Mouse (Mus musculus) B cell, adult 67 days (primary cell): ENCODE measurements around the gene Drg2. TPM values are rescaled to one million over a fixed set of nuclear protein-coding genes. Genes with fewer than 3 reads are reported as not detected.

Experiments used
- total RNA-seq, 2 experiments: library from RNA; stranded (reverse); gene quantifications; 4 replicates each; pipeline ENCODE4 v1.2.4; 2023

The Drg2 gene
- 10 to 100 TPM; 66.7 to 73.7 TPM for total RNA-seq

DNA sequence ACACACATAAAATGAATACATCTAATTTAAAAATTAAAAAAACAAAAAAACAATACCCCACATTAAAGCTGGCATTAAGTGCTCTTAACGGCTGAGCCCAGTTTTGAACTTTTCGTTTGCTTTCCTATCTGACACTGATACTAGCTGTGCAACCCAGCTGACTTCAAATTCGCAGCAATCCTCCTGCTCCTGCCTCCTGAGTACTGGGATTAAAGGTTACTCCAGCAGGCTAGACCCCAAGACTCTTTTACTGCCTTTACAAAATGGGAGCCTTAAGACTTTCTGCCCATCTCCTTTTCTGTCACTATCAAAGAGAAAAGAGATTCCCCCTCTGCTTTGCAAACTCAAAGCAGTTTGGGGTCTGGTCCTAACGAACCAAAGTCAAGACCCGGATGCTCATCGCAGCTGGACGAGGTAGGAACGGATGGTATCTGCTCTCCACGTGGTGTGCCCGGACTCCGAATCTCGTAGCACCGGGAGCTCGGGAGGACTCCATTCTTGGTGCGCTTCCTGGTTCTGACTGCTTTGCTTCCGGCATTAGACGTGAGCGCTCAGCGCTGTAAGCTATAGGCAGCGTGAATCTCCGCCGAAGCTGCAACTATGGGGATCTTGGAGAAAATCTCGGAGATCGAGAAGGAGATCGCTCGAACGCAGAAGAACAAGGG is at the start of gene Drg2:
TSS of gene Drg2 (plus strand) at position 512 of the 665 bp plus-strand sequence.

GRCm38 (mm10) chr11:60416963-60417716 is 37.3 kb upstream of the Drg2 start, which contains the start of gene Gid4:
Gene Gid4, plus strand, starts transcription at chr11:60417145.

DNA sequence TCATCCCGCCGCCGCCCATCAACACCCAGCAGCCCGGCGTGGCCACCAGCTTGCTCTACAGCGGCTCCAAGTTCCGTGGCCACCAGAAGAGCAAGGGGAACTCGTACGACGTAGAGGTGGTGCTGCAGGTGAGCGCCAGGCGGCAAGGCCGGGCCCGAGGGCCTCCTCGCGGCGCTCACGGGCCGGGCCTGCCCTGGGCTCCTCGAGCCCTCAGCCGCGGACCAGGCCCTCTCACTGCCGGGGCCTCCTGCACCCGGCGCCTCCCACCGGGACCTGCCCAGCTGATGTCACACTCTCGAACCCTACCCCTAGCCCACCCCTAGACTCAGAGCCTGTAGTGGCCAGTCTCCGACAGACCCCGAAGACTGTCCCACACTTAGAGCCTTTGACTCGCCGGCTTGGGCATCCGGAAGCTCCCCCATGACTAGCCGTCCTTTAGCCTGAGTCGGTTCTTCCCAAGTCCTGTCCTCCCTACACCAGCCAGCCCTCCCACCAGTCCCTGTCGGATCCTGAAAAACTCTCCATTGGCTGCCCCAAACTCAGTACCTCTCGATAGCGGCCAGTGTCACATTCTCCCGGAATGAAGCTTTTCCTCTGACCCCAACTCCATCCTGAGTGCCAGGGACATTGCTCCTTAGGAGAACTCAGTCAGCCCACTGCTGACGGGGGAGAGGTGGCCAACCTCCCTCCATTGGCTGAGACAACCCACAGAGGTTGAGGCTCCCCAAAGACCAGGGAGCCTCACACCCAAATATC is 36.5 kb upstream of the Drg2 start, which contains the start of gene Atpaf2:
TSS of gene Atpaf2 (minus strand) at position 741 of the 756 bp plus-strand sequence.

GRCm38 (mm10) chr11:60469039-60469438 is 14.6 kb downstream of the Drg2 start, which contains the start of gene Myo15:
Gene Myo15, plus strand, starts transcription at chr11:60469339.

Other genes starting within 250 kb of the Drg2 start
- 100 to 1,000 TPM; 123 to 125 TPM for gene Srebf1, start 232.0 kb upstream of the Drg2 start, total RNA-seq
- 10 to 100 TPM; 30.2 to 37.3 TPM for gene Tom1l2, start 101.7 kb upstream of the Drg2 start, total RNA-seq
- 1 to 10 TPM in 1 of 2 experiments, not detected in 1; 1.2 TPM for gene Drc3, start 101.3 kb upstream of the Drg2 start, total RNA-seq
- 10 to 100 TPM; 22.8 TPM for gene Gid4, start 37.4 kb upstream of the Drg2 start, total RNA-seq
- gene Atpaf2, start 36.1 kb upstream of the Drg2 start, total RNA-seq = 10 to 100 TPM; 25.5 to 36.5 TPM
- gene Myo15, start 14.7 kb downstream of the Drg2 start, total RNA-seq = 1 to 10 TPM in 1 of 2 experiments, under 1 TPM in 1; 0.83 to 1.0 TPM
- 10 to 100 TPM; 66.8 to 76.7 TPM for gene Alkbh5, start 81.8 kb downstream of the Drg2 start, total RNA-seq
- gene Llgl1, start 245.1 kb downstream of the Drg2 start, total RNA-seq = 10 to 100 TPM; 32.8 to 38.4 TPM